Mouse (Mus musculus) erythroblast, embryonic 14.5 days (primary cell): ENCODE results near the gene Tjp1.

Source experiments
- GATA1 ChIP-seq: IDR thresholded peaks from 2 replicates; pipeline ENCODE4 v1.6.1; 2012; ENCODE audit warnings: low read length, inconsistent platforms, mixed read lengths
- TAL1 ChIP-seq: IDR thresholded peaks from 3 replicates; pipeline ENCODE4 v1.6.1; 2012; ENCODE audit warnings: low read length, inconsistent platforms, mixed read lengths

- no peak for TF ChIP-seq TAL1
- TF ChIP-seq GATA1: no peak
These were observed 18.2 kb downstream of the Tjp1 start for GRCm38 (mm10) chr7:65509357-65509756.
